Mouse (Mus musculus) heart, adult 2 months (tissue): ENCODE data around the gene Mei1. TPM values are rescaled to one million over a fixed set of nuclear protein-coding genes. Genes with fewer than 3 reads are reported as not detected.

Experiments used
- DNase-seq, 2 experiments: peaks; one replicate each; pipeline ENCODE4 v3.0.0; 2021
- H3K27ac ChIP-seq: fragments of 200-600 bp; 2 replicates; pipeline ENCODE4 v1.8.1; 2022
- H3K27me3 ChIP-seq: fragments of 200-500 bp; 2 replicates; pipeline ENCODE4 v1.6.1; 2012; ENCODE audit warnings: mild to moderate bottlenecking, low read length, inconsistent platforms, mixed read lengths; ENCODE audit not compliant: control insufficient read depth, insufficient read depth
- H3K36me3 ChIP-seq: fragments of 200-500 bp; 2 replicates; pipeline ENCODE4 v1.6.1; 2012; ENCODE audit warnings: low read length, inconsistent platforms; ENCODE audit not compliant: control insufficient read depth, insufficient read depth
- H3K4me1 ChIP-seq: fragments of 200-500 bp; 2 replicates; pipeline ENCODE4 v1.6.1; 2011; ENCODE audit warnings: low read length; ENCODE audit not compliant: control insufficient read depth, insufficient read depth
- H3K4me3 ChIP-seq: fragments of 200-600 bp; 2 replicates; pipeline ENCODE4 v1.8.1; 2022
- H3K79me2 ChIP-seq: fragments of 200-500 bp; replicated peaks from 2 replicates; pipeline ENCODE4 v1.6.1; 2012; ENCODE audit warnings: mild to moderate bottlenecking, inconsistent platforms, low read length, moderate library complexity, mixed read lengths; ENCODE audit not compliant: control insufficient read depth, insufficient read depth
- H3K9ac ChIP-seq: fragments of 200-500 bp; 2 replicates; pipeline ENCODE4 v1.6.1; 2012; ENCODE audit warnings: low read depth, mild to moderate bottlenecking, control low read depth, inconsistent platforms, low read length, mixed read lengths
- CTCF ChIP-seq: fragments of 200-600 bp; IDR thresholded peaks from 2 replicates; pipeline ENCODE4 v1.8.1; 2022; ENCODE audit warnings: antibody characterized with exemption, mild to moderate bottlenecking, moderate library complexity
- EP300 ChIP-seq: fragments of 200-500 bp; IDR thresholded peaks from 2 replicates; pipeline ENCODE4 v1.6.1; 2011; ENCODE audit warnings: low read depth, low read length, control low read depth; ENCODE audit not compliant: insufficient read depth
- POLR2A ChIP-seq: fragments of 200-500 bp; IDR thresholded peaks from 2 replicates; pipeline ENCODE4 v1.6.1; 2011; ENCODE audit warnings: mild to moderate bottlenecking, low read depth, low read length, control low read depth; ENCODE audit not compliant: insufficient read depth
- WGBS: fragments of 180-500 bp; shearing (Covaris S2); methylation state at CpG from one replicate; pipeline ENCODE4 v1.1.7; 2018; 5-methylcytosine and 5-hydroxymethylcytosine counted together
- intact Hi-C: fragments of 180-260 bp; cut with DNase I; formaldehyde crosslinking; loops from one replicate; pipeline ENCODE4 v1.15.1; 2025
- long read RNA-seq: library from polyadenylated mRNA; stranded (forward); transcript quantifications from one replicate; pipeline ENCODE4 v2.0.0, GENCODE M21; 2021
- polyA plus RNA-seq: library from polyadenylated mRNA; depleted of rRNA; stranded (reverse); fragments of >200 nt; gene quantifications from 2 replicates; pipeline ENCODE4 v1.2.3, GENCODE M21; 2012; rRNA removed
- total RNA-seq, 2 experiments: library from RNA; stranded (reverse); gene quantifications; 2 replicates each; pipeline ENCODE4 v1.2.3; 2021

The Mei1 gene
- not detected for total RNA-seq
- not detected in 2 replicates for polyA plus RNA-seq
- long read RNA-seq, partial matches to known transcripts: 0 of 1 reads
- long read RNA-seq, other reads (novel, unspliced or antisense): 1 of 1 reads

DNA sequence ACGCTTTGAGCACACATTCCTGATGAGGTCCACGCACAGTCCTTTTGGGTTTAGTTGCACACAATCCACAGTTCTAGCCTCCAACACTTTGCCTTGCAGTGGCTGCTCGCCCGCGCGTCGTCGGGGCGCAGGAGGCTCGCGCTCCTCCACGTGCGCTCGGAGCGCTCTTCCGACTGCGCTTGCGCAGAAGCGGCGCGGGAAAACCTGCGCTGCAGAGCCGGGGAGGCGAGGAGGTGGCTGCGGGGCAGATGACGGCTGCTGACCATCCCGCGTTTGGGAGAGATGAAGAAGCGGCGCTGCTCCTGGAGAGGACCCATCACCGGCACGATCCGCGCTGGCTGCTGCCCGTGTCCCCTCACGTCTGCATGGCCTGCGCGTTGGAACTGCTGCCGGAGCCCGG, at the start of gene Mei1:
Gene Mei1 (plus strand): TSS at position 99 of the 400 bp plus-strand sequence.
- 22% methylated on average over 40 of the region's 40 CpGs for WGBS
- intact Hi-C loops: no loop called here

DNA sequence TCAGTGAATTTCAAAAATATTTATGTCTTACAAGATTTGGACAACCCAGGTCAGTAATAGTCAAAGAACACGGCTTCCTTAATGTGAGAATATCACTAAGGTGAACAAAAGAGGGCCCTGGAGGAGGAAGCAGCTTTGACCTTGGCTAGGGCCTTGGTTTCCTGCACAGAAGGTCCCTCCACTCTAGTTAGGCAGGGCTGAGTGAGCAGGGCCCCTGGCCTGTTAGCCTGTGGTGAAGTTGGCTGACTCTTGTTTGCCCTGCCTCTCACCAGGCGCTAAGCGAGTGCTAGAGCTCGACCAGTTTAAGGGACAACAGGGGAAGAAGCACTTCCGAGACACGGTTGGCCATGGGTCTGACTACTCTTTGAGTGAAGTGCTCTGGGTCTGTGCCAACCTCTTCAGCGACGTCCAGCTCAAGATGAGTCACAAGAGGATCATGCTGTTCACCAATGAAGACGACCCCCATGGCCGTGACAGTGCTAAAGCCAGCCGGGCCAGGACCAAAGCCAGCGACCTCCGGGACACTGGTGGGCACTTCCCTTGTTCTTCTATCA, 47.2 kb upstream of the Mei1 start:
- no peaks in the 10 kb centered on the region for H3K4me1 ChIP-seq

More for the DNA sequence above, at the start of gene Mei1:
- TF ChIP-seq POLR2A (no peak), EP300 (no peak), CTCF (no peak)
- Histone ChIP-seq H3K4me3 (no peak within 1 kb of the TSS), H3K79me2 (no peaks in the 10 kb centered on the region), H3K27ac (no peak within 1 kb of the TSS), H3K9ac (no peak within 1 kb of the TSS), H3K27me3 (peaks cover 6% of the 10 kb centered on the region), H3K4me1 (no peaks in the 10 kb centered on the region), H3K36me3 (no peaks in the 10 kb centered on the region)
- no peak for DNase-seq

GRCm38 (mm10) chr15:82023965-82024635, 45.7 kb upstream of the Mei1 start:
- TF ChIP-seq EP300 (no peak), CTCF (no peak), POLR2A (no peak)
- Histone ChIP-seq H3K79me2 (no peaks in the 10 kb centered on the region), H3K9ac (no peak overlapping the region), H3K27ac (no peak overlapping the region), H3K4me3 (no peak overlapping the region), H3K36me3 (no peaks in the 10 kb centered on the region), H3K4me1 (no peaks in the 10 kb centered on the region), H3K27me3 (no peaks in the 10 kb centered on the region)
- intact Hi-C loops: no loop called here
- DNase-seq: no peak
- 87% methylated on average over 6 of the region's 6 CpGs for WGBS

More for the DNA sequence above, 47.2 kb upstream of the Mei1 start:
- Histone ChIP-seq H3K27me3 (no peaks in the 10 kb centered on the region), H3K36me3 (no peaks in the 10 kb centered on the region), H3K79me2 (no peaks in the 10 kb centered on the region), H3K27ac (no peak overlapping the region), H3K4me3 (no peak overlapping the region), H3K9ac (no peak overlapping the region)
- peak in 1 of 2 experiments; percentile 7 for DNase-seq
- WGBS: 40% methylated on average over 13 of the region's 13 CpGs
- TF ChIP-seq CTCF (no peak), EP300 (no peak), POLR2A (no peak)
- intact Hi-C loops: no loop called here

GRCm38 (mm10) chr15:82027276-82027675, 42.5 kb upstream of the Mei1 start:
- H3K27ac ChIP-seq: no peak overlapping the region
- WGBS: 89% methylated on average over 7 of the region's 7 CpGs

DNA sequence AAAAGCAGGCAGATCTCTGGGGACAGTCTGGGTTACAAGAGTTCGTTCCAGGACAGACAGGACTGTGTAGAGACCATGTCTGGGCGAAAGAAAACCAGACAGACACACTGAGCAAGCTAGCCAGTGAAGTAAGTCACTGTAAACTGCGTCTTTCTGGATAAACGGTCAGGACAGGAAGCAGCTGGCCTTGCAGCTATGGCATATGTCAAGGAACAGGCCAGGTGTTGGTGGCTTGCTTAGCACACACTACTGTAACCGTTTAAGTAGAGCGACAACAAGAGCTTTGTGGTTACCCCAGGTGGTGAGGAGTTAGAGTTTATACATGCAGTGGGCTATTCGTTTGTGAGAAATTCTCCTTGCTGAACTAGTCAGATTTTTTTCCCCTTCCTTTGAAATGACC, 42.1 kb upstream of the Mei1 start:
- Histone ChIP-seq H3K79me2 (no peaks in the 10 kb centered on the region), H3K27ac (no peak overlapping the region), H3K36me3 (no peaks in the 10 kb centered on the region), H3K27me3 (no peaks in the 10 kb centered on the region), H3K4me1 (no peaks in the 10 kb centered on the region), H3K9ac (no peak overlapping the region), H3K4me3 (no peak overlapping the region)
- TF ChIP-seq EP300 (no peak), POLR2A (no peak), CTCF (no peak)
- WGBS: 76% methylated on average over 7 of the region's 7 CpGs
- intact Hi-C loops: no loop called here
- DNase-seq: no peak

More at GRCm38 (mm10) chr15:82027276-82027675, 42.5 kb upstream of the Mei1 start:
- TF ChIP-seq POLR2A (no peak), EP300 (no peak), CTCF (no peak)
- no peaks in the 10 kb centered on the region for H3K36me3 ChIP-seq
- no peaks in the 10 kb centered on the region for H3K79me2 ChIP-seq
- no peak overlapping the region for H3K4me3 ChIP-seq
- H3K4me1 ChIP-seq: no peaks in the 10 kb centered on the region
- no peaks in the 10 kb centered on the region for H3K27me3 ChIP-seq
- intact Hi-C loops: no loop called here
- no peak for DNase-seq
- H3K9ac ChIP-seq: no peak overlapping the region

GRCm38 (mm10) chr15:82032386-82032785, 37.4 kb upstream of the Mei1 start:
- intact Hi-C loops: no loop called here
- H3K9ac ChIP-seq: no peak overlapping the region
- TF ChIP-seq CTCF (no peak), POLR2A (no peak), EP300 (no peak)
- no peak overlapping the region for H3K27ac ChIP-seq
- no peaks in the 10 kb centered on the region for H3K79me2 ChIP-seq
- H3K4me1 ChIP-seq: no peaks in the 10 kb centered on the region
- H3K36me3 ChIP-seq: no peaks in the 10 kb centered on the region
- 87% methylated on average over 7 of the region's 7 CpGs for WGBS
- H3K4me3 ChIP-seq: no peak overlapping the region
- DNase-seq: no peak
- H3K27me3 ChIP-seq: no peaks in the 10 kb centered on the region
